Mouse (Mus musculus) stomach, embryonic 16.5 days (tissue): Measurements from ENCODE around the gene Smpd1. TPM values are rescaled to one million over a fixed set of nuclear protein-coding genes. Genes with fewer than 3 reads are reported as not detected.

Experiments
- ATAC-seq: fragments of 200-750 bp; cut with Nextera tagmentation; 2 replicates; pipeline ENCODE4 v1.8.0; 2017; ENCODE audit warnings: moderate number of reproducible peaks, moderate TSS enrichment; ENCODE audit not compliant: insufficient read depth, low FRiP score
- H3K27ac ChIP-seq: fragments of 300-500 bp; sonication (generic); 2 replicates; pipeline ENCODE4 v1.5.1; 2014; ENCODE audit warnings: low read length
- H3K27me3 ChIP-seq: fragments of 300-500 bp; sonication (generic); 2 replicates; pipeline ENCODE4 v1.6.1; 2014; ENCODE audit warnings: low read length, control low read depth, mixed read lengths; ENCODE audit not compliant: control insufficient read depth, insufficient read depth
- H3K36me3 ChIP-seq: fragments of 300-500 bp; sonication (generic); 2 replicates; pipeline ENCODE4 v1.6.1; 2014; ENCODE audit warnings: low read length; ENCODE audit not compliant: control insufficient read depth, insufficient read depth
- H3K4me1 ChIP-seq: fragments of 300-500 bp; sonication (generic); 2 replicates; pipeline ENCODE4 v1.6.1; 2014; ENCODE audit warnings: low read length, control low read depth, mixed read lengths; ENCODE audit not compliant: control insufficient read depth, insufficient read depth
- H3K4me2 ChIP-seq: fragments of 300-500 bp; sonication (generic); 2 replicates; pipeline ENCODE4 v1.6.1; 2014; ENCODE audit warnings: low read depth, low read length, mixed read lengths
- H3K4me3 ChIP-seq: fragments of 300-500 bp; sonication (generic); replicated peaks from 2 replicates; pipeline ENCODE4 v1.5.1; 2014; ENCODE audit warnings: mild to moderate bottlenecking, low read length
- H3K9ac ChIP-seq: fragments of 300-500 bp; sonication (generic); 2 replicates; pipeline ENCODE4 v1.6.1; 2014; ENCODE audit warnings: low read length
- H3K9me3 ChIP-seq: fragments of 300-500 bp; sonication (generic); replicated peaks from 2 replicates; pipeline ENCODE4 v1.6.1; 2016; ENCODE audit warnings: low read length, control low read depth; ENCODE audit not compliant: control insufficient read depth
- WGBS: fragments of 180-500 bp; shearing (Covaris S2); extraction: QIAGEN DNeasy Blood & Tissue Kit; methylation state at CpG from one replicate; pipeline ENCODE4 v1.1.7; 2014; 5-methylcytosine and 5-hydroxymethylcytosine counted together
- polyA plus RNA-seq: library from polyadenylated mRNA; unstranded; fragments of >200 nt; fragmentation: Nextera tagmentation; extraction: Ambion mirVana; gene quantifications from 2 replicates; pipeline ENCODE4 v1.2.1, GENCODE M21; 2015

Smpd1 gene
- polyA plus RNA-seq, 1 experiment from 2014 or later: 43.3 TPM

DNA sequence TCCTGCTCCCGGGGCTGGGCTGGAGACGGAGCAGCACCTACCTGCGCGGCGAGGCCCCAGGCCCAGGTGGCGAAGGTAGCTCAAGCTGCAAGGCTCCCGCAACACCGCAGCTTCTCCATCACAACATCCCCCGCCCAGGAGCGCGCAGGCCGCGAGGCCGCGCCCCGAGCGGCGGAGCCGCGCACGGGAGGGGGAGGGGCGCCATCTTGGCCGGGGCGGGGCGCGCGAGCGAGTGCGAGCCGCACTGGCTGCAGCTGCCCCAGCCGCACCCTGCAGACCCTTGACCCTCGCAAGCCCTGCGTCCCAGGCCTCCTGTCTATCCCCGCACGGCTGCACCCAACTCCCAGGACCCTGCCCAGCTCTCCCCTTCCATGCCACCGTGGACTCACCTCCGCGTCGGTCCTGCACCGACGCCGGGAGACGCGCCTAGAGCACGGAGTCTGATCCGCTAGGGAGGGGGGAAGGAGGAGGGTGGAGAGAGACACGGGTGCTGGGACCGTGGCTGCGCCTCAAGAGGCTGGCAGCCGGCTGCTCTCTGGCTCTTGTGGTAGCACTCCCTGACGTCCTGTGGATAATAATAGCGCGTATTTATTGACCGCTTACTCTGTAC is 27.0 kb downstream of the Smpd1 start, which contains the start of gene Apbb1:
TSS of gene Apbb1 (minus strand) at position 560 of the 610 bp plus-strand sequence.
- peaks cover 14% of the 10 kb centered on the region for H3K4me1 ChIP-seq
- peak; percentile 89 for ATAC-seq
- peak within 1 kb of the TSS; percentile 75 for H3K4me3 ChIP-seq
- H3K36me3 ChIP-seq: no peaks in the 10 kb centered on the region
- peak within 1 kb of the TSS; percentile 82 for H3K4me2 ChIP-seq
- H3K27me3 ChIP-seq: no peaks in the 10 kb centered on the region
- H3K27ac ChIP-seq: peak within 1 kb of the TSS; percentile 63
- H3K9ac ChIP-seq: peak within 1 kb of the TSS; percentile 79
- H3K9me3 ChIP-seq: no peaks in the 10 kb centered on the region
- under 1% methylated on average over 45 of the region's 54 CpGs for WGBS

DNA sequence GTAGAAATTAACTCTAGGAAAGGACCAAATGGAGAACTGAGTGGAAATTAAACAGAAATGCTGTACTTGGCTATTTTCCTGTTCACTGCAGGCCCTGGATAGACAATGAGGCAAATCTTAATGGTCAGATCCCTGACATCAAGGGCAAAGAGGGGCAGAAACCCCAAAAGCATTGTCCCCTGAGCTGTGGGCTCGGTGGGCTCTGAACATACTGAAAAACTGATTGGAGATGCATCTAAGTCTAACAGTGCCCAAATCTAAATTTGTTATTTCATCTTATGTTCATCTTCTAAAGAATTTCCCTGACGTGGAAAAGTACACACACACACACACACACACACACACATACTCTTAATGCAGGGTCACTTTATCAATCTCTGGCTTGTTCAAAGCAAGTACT is 27.8 kb downstream of the Smpd1 start:
- Histone ChIP-seq H3K9me3 (no peaks in the 10 kb centered on the region), H3K9ac (peak overlapping the region; percentile 79; the same call in 1 of the 2 replicates), H3K4me1 (peaks cover 14% of the 10 kb centered on the region), H3K27ac (no peak overlapping the region), H3K36me3 (no peaks in the 10 kb centered on the region), H3K27me3 (no peaks in the 10 kb centered on the region), H3K4me3 (peak overlapping the region; percentile 75), H3K4me2 (peak overlapping the region; percentile 82; the same call in 1 of the 2 replicates)
- ATAC-seq: no peak
- 73% methylated on average over 2 of the region's 2 CpGs for WGBS

DNA sequence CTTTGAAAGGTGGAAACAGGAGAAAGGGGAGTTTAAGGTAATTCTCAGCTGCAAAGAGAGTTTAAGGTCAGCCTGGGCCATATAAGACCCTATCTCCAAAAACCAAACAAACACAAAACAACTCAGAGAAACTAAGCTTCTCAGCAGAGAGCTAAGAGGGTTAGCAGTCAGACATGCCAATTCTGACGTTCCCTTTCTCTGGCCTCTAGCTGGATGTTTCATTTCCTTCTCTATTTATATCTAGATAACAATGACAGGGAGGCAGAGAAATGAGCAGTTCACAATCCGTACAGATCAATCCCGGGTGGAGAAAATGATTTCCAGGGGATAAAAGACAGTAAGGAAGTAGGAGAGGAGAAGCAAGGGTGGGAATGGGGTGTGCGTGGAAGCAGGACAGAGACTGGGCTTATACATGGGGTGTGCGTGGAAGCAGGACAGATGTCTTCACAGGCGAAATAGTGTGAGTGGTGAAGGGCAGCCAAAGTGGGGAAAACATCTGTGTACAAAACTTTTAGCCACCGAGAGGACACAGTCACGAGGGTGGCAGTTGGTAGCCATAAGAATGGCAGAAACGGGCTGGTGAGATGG is 34.3 kb downstream of the Smpd1 start:
- Histone ChIP-seq H3K4me3 (no peak overlapping the region), H3K27me3 (no peaks in the 10 kb centered on the region), H3K27ac (no peak overlapping the region), H3K9ac (no peak overlapping the region), H3K9me3 (no peaks in the 10 kb centered on the region), H3K36me3 (no peaks in the 10 kb centered on the region), H3K4me2 (no peak overlapping the region), H3K4me1 (no peaks in the 10 kb centered on the region)
- WGBS: 54% methylated on average over 9 of the region's 9 CpGs
- no peak for ATAC-seq

DNA sequence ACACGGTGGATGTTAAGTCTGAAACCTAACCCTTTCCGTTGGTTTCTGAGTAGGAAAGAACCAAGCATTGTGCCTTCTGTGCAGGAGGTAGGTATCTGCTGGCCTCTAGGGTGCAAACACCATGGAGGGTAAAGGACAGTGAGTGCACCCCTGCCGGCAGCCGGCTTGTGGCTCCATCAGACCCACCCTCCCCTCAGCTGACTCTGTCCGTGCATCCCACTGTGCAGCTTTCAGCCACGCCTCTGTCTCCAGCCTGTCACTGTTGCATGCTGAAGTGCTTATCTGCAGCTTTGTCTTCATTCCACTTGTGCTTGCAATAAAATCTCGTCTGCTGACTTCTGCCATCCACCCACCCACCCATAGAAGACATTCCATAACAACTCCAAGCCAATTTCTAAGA is 35.9 kb downstream of the Smpd1 start:
- no peaks in the 10 kb centered on the region for H3K9me3 ChIP-seq
- no peak overlapping the region for H3K4me2 ChIP-seq
- WGBS: 42% methylated on average over 7 of the region's 7 CpGs
- no peaks in the 10 kb centered on the region for H3K4me1 ChIP-seq
- H3K36me3 ChIP-seq: no peaks in the 10 kb centered on the region
- H3K4me3 ChIP-seq: no peak overlapping the region
- no peak overlapping the region for H3K9ac ChIP-seq
- no peak for ATAC-seq
- no peaks in the 10 kb centered on the region for H3K27me3 ChIP-seq
- no peak overlapping the region for H3K27ac ChIP-seq

DNA sequence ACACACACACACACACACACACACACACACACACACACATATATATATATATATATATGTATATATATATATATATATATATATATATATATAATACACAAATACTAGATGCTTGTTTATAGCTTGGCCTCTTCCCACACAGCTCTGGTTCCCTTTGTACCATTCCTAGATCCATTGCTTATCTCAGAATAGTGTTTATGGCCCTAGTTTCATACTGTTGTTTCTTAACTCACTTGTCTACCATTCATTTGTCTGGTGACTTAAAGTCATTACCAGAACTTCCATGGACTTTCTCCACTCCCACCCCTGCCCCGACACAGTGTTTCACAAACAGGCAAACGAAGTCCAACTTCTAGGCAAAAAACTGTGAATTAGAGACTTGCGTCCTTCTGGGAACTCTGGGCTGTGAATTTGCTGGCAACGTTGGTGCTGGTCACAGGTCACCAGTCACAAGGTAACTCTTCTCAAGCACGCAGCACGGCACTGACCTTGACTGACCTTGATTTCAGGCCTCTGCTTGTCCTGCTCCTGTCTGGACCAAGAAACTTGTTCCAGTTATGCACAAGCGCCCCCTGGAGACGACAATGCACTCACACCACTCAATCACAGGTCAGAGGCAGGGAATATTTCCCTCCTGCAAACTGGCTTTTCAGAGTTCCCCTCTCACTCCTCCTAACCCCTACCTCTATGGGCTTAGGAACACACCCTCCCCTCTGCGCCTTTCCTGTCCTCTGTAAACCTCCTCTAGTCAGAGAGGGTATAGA is 48.9 kb downstream of the Smpd1 start:
- no peaks in the 10 kb centered on the region for H3K27me3 ChIP-seq
- WGBS: 33% methylated on average over 9 of the region's 9 CpGs
- H3K4me2 ChIP-seq: no peak overlapping the region
- no peaks in the 10 kb centered on the region for H3K36me3 ChIP-seq
- H3K9me3 ChIP-seq: peaks cover 5% of the 10 kb centered on the region
- no peak overlapping the region for H3K27ac ChIP-seq
- no peak overlapping the region for H3K4me3 ChIP-seq
- H3K9ac ChIP-seq: no peak overlapping the region
- no peaks in the 10 kb centered on the region for H3K4me1 ChIP-seq
- peak; percentile 68 for ATAC-seq

Other genes starting within 250 kb of the Smpd1 start
- gene Olfr689, start 243.2 kb upstream of the Smpd1 start, polyA plus RNA-seq: not detected in 2 replicates
- gene Olfr690, start 220.3 kb upstream of the Smpd1 start, polyA plus RNA-seq: not detected in 2 replicates
- gene Olfr691, start 212.1 kb upstream of the Smpd1 start, polyA plus RNA-seq: not detected in 2 replicates
- gene Olfr692, start 186.1 kb upstream of the Smpd1 start, polyA plus RNA-seq: not detected in 2 replicates
- gene Gm5901, start 179.3 kb upstream of the Smpd1 start, polyA plus RNA-seq: not detected in 2 replicates
- 40.1 and 44.0 TPM in 2 replicates for gene Fam160a2, start 154.3 kb upstream of the Smpd1 start, polyA plus RNA-seq
- not detected in 2 replicates for gene Cnga4, start 149.8 kb upstream of the Smpd1 start, polyA plus RNA-seq
- gene Cckbr, start 128.6 kb upstream of the Smpd1 start, polyA plus RNA-seq: 1.1 and 1.3 TPM in 2 replicates
- 118 and 135 TPM in 2 replicates for gene Cavin3, start 72.1 kb upstream of the Smpd1 start, polyA plus RNA-seq
- 36.2 and 38.7 TPM in 2 replicates for gene Apbb1, start 27.3 kb downstream of the Smpd1 start, polyA plus RNA-seq
- gene Hpx, start 45.8 kb downstream of the Smpd1 start, polyA plus RNA-seq: 10.8 and 15.1 TPM in 2 replicates
- gene Trim3, start 79.2 kb downstream of the Smpd1 start, polyA plus RNA-seq: 29.4 and 29.7 TPM in 2 replicates
- 182 and 183 TPM in 2 replicates for gene Timm10b, start 85.7 kb downstream of the Smpd1 start, polyA plus RNA-seq
- 77.9 and 78.4 TPM in 2 replicates for gene Arfip2, start 86.1 kb downstream of the Smpd1 start, polyA plus RNA-seq
- 21.1 and 37.0 TPM in 2 replicates for gene Gm45799, start 86.2 kb downstream of the Smpd1 start, polyA plus RNA-seq
- gene Dnhd1, start 96.5 kb downstream of the Smpd1 start, polyA plus RNA-seq: 1.4 and 1.5 TPM in 2 replicates
- 417 and 433 TPM in 2 replicates for gene Ilk, start 182.2 kb downstream of the Smpd1 start, polyA plus RNA-seq
- gene Rrp8, start 183.0 kb downstream of the Smpd1 start, polyA plus RNA-seq: 33.4 and 35.7 TPM in 2 replicates
- 72.5 and 73.2 TPM in 2 replicates for gene Taf10, start 190.0 kb downstream of the Smpd1 start, polyA plus RNA-seq
- gene Tpp1, start 197.9 kb downstream of the Smpd1 start, polyA plus RNA-seq: 77.3 and 82.8 TPM in 2 replicates
- gene Dchs1, start 233.3 kb downstream of the Smpd1 start, polyA plus RNA-seq: 7.4 and 7.7 TPM in 2 replicates